Mouse (Mus musculus) forebrain, embryonic 16.5 days (tissue): Measurements from ENCODE around the gene Wdr83. TPM values are rescaled to one million over a fixed set of nuclear protein-coding genes. Genes with fewer than 3 reads are reported as not detected.
A peak's percentile ranks its signal among the peaks of the same experiment; 100 is the strongest.
"Not testable (repeated sequence)": the region's sequence is repeated elsewhere in the genome, so short reads cannot be mapped to it uniquely, and the experiment has no call there.

Source experiments
- ATAC-seq: fragments of 200-750 bp; cut with Nextera tagmentation; 2 replicates; pipeline ENCODE4 v1.8.0; 2017; ENCODE audit warnings: mild to moderate bottlenecking, moderate library complexity
- H3K27ac ChIP-seq: fragments of 300-500 bp; sonication (generic); 2 replicates; pipeline ENCODE4 v1.5.1; 2014; ENCODE audit warnings: low read length, control low read depth
- H3K27me3 ChIP-seq: fragments of 300-500 bp; sonication (generic); replicated peaks from 2 replicates; pipeline ENCODE4 v1.6.1; 2014; ENCODE audit warnings: low read length; ENCODE audit not compliant: control insufficient read depth, insufficient read depth
- H3K36me3 ChIP-seq: fragments of 300-500 bp; sonication (generic); 2 replicates; pipeline ENCODE4 v1.6.1; 2014; ENCODE audit not compliant: control insufficient read depth, insufficient read depth
- H3K4me1 ChIP-seq: fragments of 300-500 bp; sonication (generic); replicated peaks from 2 replicates; pipeline ENCODE4 v1.6.1; 2014; ENCODE audit warnings: low read length; ENCODE audit not compliant: control insufficient read depth, insufficient read depth
- H3K4me2 ChIP-seq: fragments of 300-500 bp; sonication (generic); 2 replicates; pipeline ENCODE4 v1.6.1; 2014; ENCODE audit warnings: mild to moderate bottlenecking, low read length, control low read depth
- H3K4me3 ChIP-seq: fragments of 300-500 bp; sonication (generic); replicated peaks from 2 replicates; pipeline ENCODE4 v1.5.1; 2014; ENCODE audit warnings: mild to moderate bottlenecking, low read length, control low read depth
- H3K9ac ChIP-seq: fragments of 300-500 bp; sonication (generic); replicated peaks from 2 replicates; pipeline ENCODE4 v1.6.1; 2014; ENCODE audit warnings: low read depth, low read length, control low read depth
- H3K9me3 ChIP-seq: fragments of 300-500 bp; sonication (generic); 2 replicates; pipeline ENCODE4 v1.6.1; 2016; ENCODE audit warnings: low read length; ENCODE audit not compliant: control insufficient read depth
- WGBS: fragments of 180-500 bp; shearing (Covaris S2); extraction: QIAGEN DNeasy Blood & Tissue Kit; methylation state at CpG from one replicate; pipeline ENCODE4 v1.1.7; 2014; 5-methylcytosine and 5-hydroxymethylcytosine counted together
- polyA plus RNA-seq: library from polyadenylated mRNA; unstranded; fragments of >200 nt; fragmentation: Nextera tagmentation; extraction: Ambion mirVana; gene quantifications from 2 replicates; pipeline ENCODE4 v1.2.1, GENCODE M21; 2015

The Wdr83 gene
- polyA plus RNA-seq = 53.1 and 61.1 TPM in 2 replicates

- Histone ChIP-seq H3K4me1 (peaks cover 34% of the 10 kb centered on the region), H3K9me3 (no peaks in the 10 kb centered on the region), H3K9ac (peak within 1 kb of the TSS; percentile 81), H3K4me2 (peak within 1 kb of the TSS; percentile 71), H3K36me3 (peaks cover 7% of the 10 kb centered on the region), H3K4me3 (peak within 1 kb of the TSS; percentile 57), H3K27ac (0 out of 2 replicates have a peak within 1 kb of the TSS, but pooled peaks have one; percentile 12), H3K27me3 (no peaks in the 10 kb centered on the region)
- 2% methylated on average over 9 of the region's 9 CpGs for WGBS
- ATAC-seq = peak; percentile 30
These were observed at the start of gene Wdr83 for GRCm38 (mm10) chr8:85081216-85081555. TSS of gene Wdr83 (minus strand) at chr8:85081306.

GRCm38 (mm10) chr8:85123691-85124090, 42.6 kb upstream of the Wdr83 start:
- no peaks in the 10 kb centered on the region; the same call in 1 of the 2 replicates for H3K4me1 ChIP-seq
- no peak for ATAC-seq

GRCm38 (mm10) chr8:85122995-85123394, 41.9 kb upstream of the Wdr83 start, which contains the start of gene Zfp791:
TSS of gene Zfp791 (minus strand) at chr8:85123095.
- no peak for ATAC-seq
- no peak within 1 kb of the TSS for H3K4me2 ChIP-seq
- no peak within 1 kb of the TSS for H3K9ac ChIP-seq
- no peak within 1 kb of the TSS for H3K27ac ChIP-seq
- no peak within 1 kb of the TSS for H3K4me3 ChIP-seq
- no peaks in the 10 kb centered on the region for H3K36me3 ChIP-seq
- 81% methylated on average over 3 of the region's 3 CpGs for WGBS
- no peaks in the 10 kb centered on the region; the same call in 1 of the 2 replicates for H3K4me1 ChIP-seq
- no peaks in the 10 kb centered on the region for H3K9me3 ChIP-seq
- no peaks in the 10 kb centered on the region for H3K27me3 ChIP-seq

More at GRCm38 (mm10) chr8:85123691-85124090, 42.6 kb upstream of the Wdr83 start:
- Histone ChIP-seq H3K27ac (no peak overlapping the region), H3K9me3 (no peaks in the 10 kb centered on the region), H3K36me3 (no peaks in the 10 kb centered on the region), H3K4me2 (no peak overlapping the region), H3K9ac (no peak overlapping the region), H3K27me3 (no peaks in the 10 kb centered on the region), H3K4me3 (no peak overlapping the region)
- 94% methylated on average over 8 of the region's 8 CpGs for WGBS

GRCm38 (mm10) chr8:85120251-85120650, 39.1 kb upstream of the Wdr83 start:
- H3K9me3 ChIP-seq, H3K4me1 ChIP-seq, ATAC-seq, H3K4me3 ChIP-seq, H3K27me3 ChIP-seq, H3K27ac ChIP-seq, H3K36me3 ChIP-seq, H3K9ac ChIP-seq, H3K4me2 ChIP-seq: not testable (repeated sequence)
- WGBS = 78% methylated on average over 5 of the region's 5 CpGs

GRCm38 (mm10) chr8:85119052-85119981, 38.2 kb upstream of the Wdr83 start:
- no peaks in the 10 kb centered on the region; the same call in 1 of the 2 replicates for H3K4me1 ChIP-seq
- peak overlapping the region; percentile 61 for H3K4me3 ChIP-seq
- no peaks in the 10 kb centered on the region for H3K27me3 ChIP-seq
- H3K9me3 ChIP-seq = no peaks in the 10 kb centered on the region
- no peaks in the 10 kb centered on the region for H3K36me3 ChIP-seq
- 5% methylated on average over 37 of the region's 37 CpGs for WGBS
- H3K4me2 ChIP-seq = peak overlapping the region; percentile 70
- peak; percentile 90 for ATAC-seq
- H3K27ac ChIP-seq = no peak overlapping the region
- peak overlapping the region; percentile 71 for H3K9ac ChIP-seq

GRCm38 (mm10) chr8:85116984-85117383, 35.9 kb upstream of the Wdr83 start:
- no peak for ATAC-seq
- H3K27ac ChIP-seq = no peak overlapping the region
- H3K36me3 ChIP-seq = no peaks in the 10 kb centered on the region; the same call in 1 of the 2 replicates
- H3K9ac ChIP-seq = no peak overlapping the region
- H3K27me3 ChIP-seq = no peaks in the 10 kb centered on the region
- no peak overlapping the region for H3K4me2 ChIP-seq
- no peak overlapping the region for H3K4me3 ChIP-seq
- WGBS = 94% methylated on average over 7 of the region's 7 CpGs
- H3K9me3 ChIP-seq = no peaks in the 10 kb centered on the region
- no peaks in the 10 kb centered on the region; the same call in 1 of the 2 replicates for H3K4me1 ChIP-seq

- no peak for ATAC-seq
- H3K4me3 ChIP-seq = no peak overlapping the region
- H3K4me2 ChIP-seq = no peak overlapping the region
- peaks cover 13% of the 10 kb centered on the region for H3K36me3 ChIP-seq
- no peaks in the 10 kb centered on the region for H3K27me3 ChIP-seq
- no peaks in the 10 kb centered on the region for H3K9me3 ChIP-seq
- H3K9ac ChIP-seq = no peak overlapping the region
- no peaks in the 10 kb centered on the region; the same call in 1 of the 2 replicates for H3K4me1 ChIP-seq
- no peak overlapping the region for H3K27ac ChIP-seq
- 75% methylated on average over 4 of the region's 4 CpGs for WGBS
These were observed 34.4 kb upstream of the Wdr83 start for GRCm38 (mm10) chr8:85115501-85115900.

- Histone ChIP-seq H3K4me1 (no peaks in the 10 kb centered on the region), H3K27ac (no peak overlapping the region), H3K9me3 (no peaks in the 10 kb centered on the region), H3K9ac (no peak overlapping the region), H3K4me2 (no peak overlapping the region), H3K4me3 (no peak overlapping the region), H3K27me3 (no peaks in the 10 kb centered on the region), H3K36me3 (peaks cover 23% of the 10 kb centered on the region)
- WGBS = 95% methylated on average over 10 of the region's 10 CpGs
- no peak for ATAC-seq
These were observed 32.1 kb upstream of the Wdr83 start for GRCm38 (mm10) chr8:85113241-85113640.

GRCm38 (mm10) chr8:85100076-85100665, 19.1 kb upstream of the Wdr83 start:
- Histone ChIP-seq H3K9ac (no peak overlapping the region), H3K9me3 (no peaks in the 10 kb centered on the region), H3K27me3 (no peaks in the 10 kb centered on the region), H3K4me1 (no peaks in the 10 kb centered on the region), H3K4me2 (no peak overlapping the region), H3K27ac (no peak overlapping the region), H3K36me3 (peaks cover 15% of the 10 kb centered on the region), H3K4me3 (no peak overlapping the region)
- 86% methylated on average over 4 of the region's 4 CpGs for WGBS
- no peak for ATAC-seq
